Mouse (Mus musculus): ENCODE results near the gene Gm20388. TPM values are rescaled to one million over a fixed set of nuclear protein-coding genes. Genes with fewer than 3 reads are reported as not detected.

Gene Gm20388
- total RNA-seq, 4 experiments from 2014 or later, result 0.17 to 15.1 (median 6.6) TPM

DNA sequence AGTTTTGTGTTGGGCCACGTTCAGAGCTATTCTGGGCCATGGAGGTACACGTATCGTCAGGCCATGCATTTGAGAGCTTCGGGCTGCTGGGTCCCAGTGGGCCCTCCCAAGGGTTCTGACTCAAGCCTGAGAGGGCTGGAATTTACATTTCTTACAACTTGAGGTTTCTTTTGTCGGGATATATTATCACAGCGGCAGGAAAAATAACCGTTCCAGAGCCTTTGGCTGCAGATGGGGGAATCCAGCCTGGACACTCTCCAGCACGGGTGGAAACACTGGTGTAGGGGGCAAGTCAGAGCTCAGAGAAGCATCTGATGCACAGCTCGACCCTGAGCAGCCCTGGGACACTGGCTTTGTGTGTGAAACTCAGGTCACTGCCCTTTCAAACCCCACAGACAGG, 2192.6 kb downstream of the Gm20388 start:
- DNase-seq (ENCODE audit: low spot score in 2 of 2), result no peak

DNA sequence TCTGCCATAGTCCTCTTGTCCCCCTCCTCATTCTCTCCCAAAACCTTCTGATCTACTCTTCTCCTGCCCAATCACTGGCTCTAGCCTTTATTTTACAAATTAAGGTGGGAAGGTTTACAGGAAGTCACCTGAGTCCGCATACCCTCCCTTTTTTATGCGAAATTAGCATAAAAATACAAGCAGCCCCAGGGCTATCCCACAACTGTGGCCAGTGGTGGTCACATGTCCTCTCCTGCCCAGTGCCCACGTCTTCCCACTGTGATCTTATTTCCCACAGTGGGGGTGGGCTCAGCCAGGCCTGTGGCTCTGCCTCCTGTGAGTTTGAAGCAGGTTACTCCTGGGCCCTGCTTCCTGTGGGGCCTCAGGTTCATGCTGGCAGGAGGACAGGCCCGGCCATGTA, 2194.0 kb downstream of the Gm20388 start:
- no peak for DNase-seq (ENCODE audit: low spot score in 2 of 2)

DNA sequence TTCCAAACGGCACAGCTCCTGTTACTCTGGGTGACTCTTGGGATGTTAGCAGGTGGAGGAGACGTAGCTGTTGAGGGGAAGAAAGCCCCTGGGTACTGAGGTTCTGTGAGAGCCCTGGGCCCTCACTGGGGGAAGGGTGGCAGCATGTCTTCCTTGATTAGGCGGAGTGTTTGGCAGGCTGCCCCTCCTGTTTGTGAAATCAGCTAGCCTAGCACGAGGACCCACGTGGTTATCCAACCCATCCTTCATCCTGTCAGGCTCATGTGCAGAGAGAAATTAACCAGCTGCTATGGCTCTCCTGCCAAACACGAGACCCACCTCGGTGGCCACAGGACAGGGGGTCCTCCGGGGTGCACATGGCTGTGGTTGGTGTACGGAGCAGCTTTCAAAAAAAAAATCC, 2195.6 kb downstream of the Gm20388 start:
- peak; percentile 45 to 64 for DNase-seq (ENCODE audit: low spot score in 2 of 2)

DNA sequence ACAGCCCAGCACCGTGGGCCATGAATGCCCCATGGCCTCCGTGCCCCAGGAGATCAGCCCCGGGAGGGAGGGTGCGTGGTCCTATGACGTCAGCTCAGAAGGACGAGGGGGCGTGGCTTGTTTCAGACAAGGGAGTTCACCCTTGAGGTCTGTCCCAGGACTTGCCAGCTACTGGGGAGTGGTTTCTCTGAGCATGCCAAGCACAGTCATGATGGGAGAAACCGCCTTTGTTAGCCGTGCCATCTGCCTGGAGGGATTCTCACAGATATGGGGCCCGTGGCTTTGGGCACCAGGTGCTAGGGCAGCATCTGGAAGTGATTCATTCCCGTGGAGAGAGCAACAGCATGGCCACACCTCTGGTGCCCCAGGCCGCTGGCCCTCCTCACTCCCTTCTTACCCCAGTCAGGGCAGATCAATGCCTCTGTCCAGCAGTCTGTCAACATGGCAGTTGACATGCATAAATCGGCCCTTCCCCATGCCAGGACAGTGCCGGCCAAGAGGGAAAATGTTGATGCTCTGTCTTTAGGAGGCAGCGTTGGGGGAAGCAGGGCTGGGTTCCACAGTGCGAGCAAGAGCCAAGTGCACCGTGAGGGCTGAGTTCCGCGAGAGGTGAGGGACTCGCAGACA, 2199.7 kb downstream of the Gm20388 start:
- DNase-seq (ENCODE audit: low spot score in 2 of 2), result no peak

DNA sequence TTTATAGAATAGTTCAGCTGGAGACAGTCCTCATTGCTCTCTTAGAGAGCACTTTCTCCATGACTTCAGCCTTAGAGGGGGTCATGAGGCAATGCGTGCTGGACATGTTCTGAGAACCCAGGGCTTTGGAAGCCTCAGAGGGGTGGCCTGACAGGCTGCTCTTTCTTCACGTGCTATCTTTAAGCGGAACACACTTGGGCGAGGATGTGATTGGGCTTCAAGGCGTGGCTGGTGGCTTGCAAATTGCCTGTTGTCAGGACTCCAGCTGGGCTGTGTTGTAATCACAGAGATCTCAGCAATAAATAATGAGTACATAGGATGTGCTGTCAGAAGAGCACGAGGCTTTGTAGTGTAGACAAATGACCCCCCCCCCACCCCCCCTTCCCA, 2200.2 kb downstream of the Gm20388 start:
- no peak for DNase-seq (ENCODE audit: low spot score in 2 of 2)

DNA sequence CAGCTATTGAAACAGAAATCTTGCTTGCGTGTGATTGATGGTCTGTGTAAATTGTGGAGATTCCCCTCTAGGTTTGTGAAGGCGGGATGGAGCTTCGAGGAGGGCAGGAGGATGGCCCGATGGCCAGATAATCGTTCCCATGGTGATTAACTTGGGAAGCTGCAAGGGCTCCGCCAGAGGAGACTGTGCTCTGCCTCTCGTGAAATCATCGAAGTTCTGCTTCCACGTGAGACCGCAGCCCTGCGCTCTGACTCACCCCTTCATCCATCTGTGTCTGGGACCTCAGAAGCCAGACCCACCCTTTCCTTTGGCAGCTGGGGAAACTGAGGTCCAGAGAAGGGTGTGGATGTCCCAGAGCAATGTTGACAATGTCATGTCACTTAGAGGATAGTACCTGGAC, 2201.1 kb downstream of the Gm20388 start:
- DNase-seq (ENCODE audit: low spot score in 2 of 2), result no peak

DNA sequence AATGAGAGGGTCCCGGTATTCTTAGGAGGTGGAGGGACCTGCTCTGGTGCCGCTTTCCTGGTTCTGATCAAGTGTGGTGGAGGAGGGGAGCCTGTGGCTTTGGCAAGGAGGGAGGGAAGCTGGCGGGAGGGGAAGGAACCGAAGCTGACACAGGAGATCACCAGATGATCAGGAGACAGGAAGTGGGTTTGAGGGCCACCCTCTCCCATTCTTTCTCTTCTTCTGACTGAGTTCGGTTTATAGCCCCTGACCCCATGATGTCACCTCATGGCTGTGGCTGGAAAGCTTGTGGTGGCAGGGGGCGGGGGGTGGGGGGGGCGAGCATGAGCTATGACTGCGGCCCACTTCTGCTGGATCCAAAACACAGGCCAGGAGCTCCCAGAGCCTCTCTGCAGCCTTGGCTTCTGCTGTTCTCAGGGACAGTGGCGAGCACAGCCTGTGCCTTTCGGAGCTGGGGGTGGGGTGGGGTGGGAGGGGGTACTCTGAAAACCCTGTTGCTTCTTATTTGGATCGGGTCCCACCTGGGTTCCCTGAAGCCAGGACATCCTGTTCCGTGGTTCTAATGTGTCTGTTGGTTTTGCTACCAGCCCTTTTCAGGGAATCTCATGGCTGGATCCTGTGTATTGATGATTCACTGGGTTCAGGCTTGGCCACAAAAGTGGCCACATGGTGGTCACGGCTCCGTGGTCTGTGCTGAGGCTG, 2201.8 kb downstream of the Gm20388 start:
- DNase-seq (ENCODE audit: low spot score in 2 of 2), result no peak

DNA sequence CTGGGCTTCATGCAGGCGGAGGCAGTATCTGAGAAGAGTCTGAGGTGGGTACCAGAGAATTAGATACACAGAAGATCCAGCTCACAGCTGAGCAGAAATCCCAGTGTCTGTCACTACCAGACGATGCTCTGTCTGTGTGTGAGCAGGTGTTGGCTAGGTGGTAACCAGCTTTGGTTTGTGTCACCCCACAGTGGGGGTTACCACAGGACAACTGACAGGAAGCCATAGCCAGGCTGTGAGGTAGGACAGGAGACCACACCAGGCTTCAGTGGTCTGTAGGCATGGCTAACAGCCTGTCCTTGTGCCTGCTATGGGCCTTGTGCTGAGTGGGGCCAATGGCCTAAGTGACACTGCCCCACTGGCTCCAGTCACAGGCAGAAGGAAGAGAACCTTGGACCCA, 2204.2 kb downstream of the Gm20388 start:
- DNase-seq (ENCODE audit: low spot score in 2 of 2), result no peak

DNA sequence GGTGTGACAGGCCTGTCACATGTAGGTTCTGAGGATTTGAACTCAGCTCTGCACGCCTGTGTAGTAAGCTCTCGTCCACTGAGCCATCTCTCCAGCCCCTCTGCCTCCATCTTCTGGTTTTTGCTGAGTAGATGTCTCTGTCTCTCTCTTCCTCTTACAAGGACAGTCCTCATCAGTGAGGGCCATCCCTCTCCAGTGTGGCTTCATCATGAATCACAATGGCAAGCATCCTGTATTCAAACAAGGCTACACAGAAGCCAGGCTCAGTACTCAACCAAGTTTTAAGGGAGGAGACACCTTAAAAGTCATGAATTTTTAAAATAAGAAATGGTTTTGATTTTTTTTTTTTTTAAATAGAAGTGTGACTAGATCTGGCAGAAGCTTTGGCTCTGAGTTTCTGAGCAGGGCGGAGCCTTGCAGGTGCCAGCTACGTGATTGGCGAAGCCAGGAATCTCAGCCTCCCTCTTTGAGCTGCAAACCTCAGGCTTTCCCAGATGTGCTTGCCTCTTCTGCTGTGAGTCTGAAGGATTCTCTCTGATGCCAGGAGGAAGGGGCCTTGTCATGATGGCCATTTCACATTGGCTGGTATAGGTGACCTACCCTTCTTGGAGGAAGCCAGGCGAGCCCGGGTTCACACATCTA, 2206.2 kb downstream of the Gm20388 start:
- no peak for DNase-seq (ENCODE audit: low spot score in 2 of 2)

DNA sequence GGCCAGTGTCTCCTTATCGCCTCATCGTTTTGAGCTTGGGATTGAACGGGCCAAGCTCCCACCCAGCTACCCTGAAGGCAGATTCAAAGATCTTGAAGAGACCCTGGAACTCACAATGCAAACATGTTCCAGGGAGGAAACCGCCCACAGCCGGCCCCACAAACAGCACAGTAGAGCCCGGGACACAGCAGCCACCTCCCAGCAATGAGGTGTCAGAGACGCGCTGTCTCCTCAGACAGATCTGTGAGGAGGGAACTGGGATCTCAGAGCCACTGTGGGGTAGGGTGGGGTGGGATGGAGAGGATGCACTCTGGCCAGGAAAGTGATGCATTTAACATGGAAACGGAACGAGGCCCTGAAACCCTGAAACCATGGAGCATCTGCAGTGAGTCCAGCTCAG, 2207.5 kb downstream of the Gm20388 start:
- no peak for DNase-seq (ENCODE audit: low spot score in 2 of 2)

DNA sequence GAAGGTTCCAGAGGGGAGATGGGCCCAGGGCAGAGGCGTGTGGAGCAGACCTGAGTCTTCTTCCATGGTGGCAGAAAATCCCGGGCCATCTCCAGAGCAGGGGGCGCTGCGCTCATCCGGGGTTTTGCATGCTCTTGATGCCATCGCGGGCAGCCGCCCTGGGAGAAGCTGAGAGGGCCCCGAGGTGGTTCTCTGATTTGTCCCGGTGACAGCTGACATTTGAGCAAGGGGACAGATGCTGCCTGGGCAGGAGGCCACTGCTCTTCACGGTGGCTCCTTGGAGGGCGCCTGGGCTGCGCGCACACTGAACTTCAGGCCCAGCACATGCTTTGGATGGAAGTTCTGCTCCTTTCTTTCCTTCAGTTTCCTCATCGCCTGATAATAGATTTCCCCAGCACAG, 2207.9 kb downstream of the Gm20388 start:
- no peak for DNase-seq (ENCODE audit: low spot score in 2 of 2)

DNA sequence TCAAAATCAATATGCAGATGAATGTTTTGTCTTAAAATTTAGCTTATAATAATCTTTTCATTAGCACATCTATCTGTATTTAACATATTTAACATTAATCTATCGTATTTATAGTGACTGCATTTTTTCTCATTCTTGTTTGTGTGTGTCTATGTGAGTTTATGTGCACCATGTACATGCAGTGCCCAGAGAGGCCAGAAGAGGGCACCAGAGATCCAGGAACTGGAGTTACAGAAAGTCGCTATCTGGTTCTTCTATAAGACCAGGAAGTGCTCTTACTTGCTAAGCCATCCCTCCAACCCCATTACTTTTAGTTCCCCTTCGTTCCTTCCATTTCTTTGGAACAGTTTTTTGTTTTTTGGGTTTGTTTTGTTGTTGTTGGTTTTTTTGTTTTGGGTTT, 2213.7 kb downstream of the Gm20388 start:
- DNase-seq (ENCODE audit: low spot score in 2 of 2), result no peak

DNA sequence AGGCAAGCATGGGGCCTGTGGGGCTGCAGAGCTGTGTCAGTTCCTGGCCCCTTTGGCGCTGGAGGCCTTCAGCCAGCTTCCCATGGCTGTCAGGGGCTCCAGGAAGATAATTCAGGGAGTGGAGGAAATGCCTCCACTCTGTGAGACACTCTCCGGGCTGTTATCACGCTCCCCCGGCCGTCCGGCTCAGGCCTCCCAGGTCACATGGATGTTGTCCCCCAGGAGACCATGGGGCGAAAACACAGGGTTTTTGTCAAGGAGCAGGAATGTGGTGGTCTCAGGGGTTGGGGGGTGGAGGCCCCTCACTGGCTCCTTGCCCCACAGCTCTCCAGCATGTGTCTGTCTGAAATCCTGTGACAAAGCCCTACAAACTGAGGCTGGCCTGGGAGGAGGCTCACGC, 2216.0 kb downstream of the Gm20388 start:
- no peak for DNase-seq (ENCODE audit: low spot score in 2 of 2)

DNA sequence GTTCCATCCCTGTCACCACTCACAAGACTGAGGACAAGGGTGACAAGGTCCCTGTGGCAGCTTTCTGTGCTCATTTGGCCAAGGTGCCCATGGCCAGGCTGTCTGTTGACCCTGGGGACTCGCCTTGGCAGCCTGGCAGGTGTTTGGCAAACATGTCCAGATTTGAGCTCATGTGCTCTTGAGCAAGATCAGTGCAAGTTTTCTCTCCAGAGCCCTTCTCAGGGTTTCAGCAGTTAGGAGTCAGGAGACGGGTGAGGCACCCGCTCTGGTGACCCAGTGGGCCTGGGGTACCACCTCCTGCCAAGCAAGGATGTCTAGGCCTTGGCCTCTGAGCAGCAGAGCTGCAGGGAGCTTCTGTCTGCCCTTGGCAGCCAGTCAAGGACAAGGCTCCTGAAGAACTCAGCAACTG, 2223.5 kb downstream of the Gm20388 start:
- no peak for DNase-seq (ENCODE audit: low spot score in 2 of 2)

DNA sequence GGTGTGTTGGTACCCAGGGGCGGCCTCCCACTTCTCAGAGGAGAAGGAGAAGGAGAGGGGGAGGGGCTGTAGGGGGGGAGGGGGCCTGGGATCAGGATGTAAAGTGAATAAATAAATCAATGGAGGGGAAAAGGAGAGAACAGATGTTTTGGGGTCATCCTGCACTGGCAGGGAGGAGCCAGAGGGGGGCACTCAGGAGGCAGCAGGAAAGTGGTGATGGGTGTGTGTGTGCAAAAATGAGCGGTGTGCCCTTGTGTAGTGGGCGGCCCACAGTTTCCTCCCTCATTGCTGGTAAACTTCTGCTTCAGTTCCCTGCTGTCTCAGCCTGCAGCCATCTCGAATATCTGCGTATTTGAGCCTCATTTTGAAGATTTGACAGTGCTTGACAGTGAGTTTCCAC, 2224.9 kb downstream of the Gm20388 start:
- peak in 1 of 2 experiments; percentile 25 for DNase-seq (ENCODE audit: low spot score in 2 of 2)

DNA sequence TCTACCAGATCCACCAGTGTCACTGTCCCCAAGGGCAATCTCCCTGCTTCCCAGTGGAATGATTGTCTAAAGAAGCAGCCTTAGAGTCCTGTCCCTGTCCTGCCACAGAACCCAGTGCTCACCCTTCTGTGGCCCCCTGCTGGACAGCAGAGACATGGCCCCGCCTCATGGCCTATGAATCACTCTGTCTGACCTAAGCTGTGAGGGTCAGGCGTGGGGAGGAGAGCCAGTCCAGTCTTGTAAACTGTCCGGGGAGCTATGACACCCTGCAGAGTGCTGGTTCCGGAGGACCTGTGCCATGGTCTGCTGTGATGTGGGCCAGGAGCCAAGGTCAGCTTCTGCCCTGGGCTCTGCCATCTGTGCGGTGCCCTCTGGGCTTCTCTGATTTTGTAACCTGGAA, 2229.1 kb downstream of the Gm20388 start:
- DNase-seq (ENCODE audit: low spot score in 2 of 2), result peak in 1 of 2 experiments; percentile 20

DNA sequence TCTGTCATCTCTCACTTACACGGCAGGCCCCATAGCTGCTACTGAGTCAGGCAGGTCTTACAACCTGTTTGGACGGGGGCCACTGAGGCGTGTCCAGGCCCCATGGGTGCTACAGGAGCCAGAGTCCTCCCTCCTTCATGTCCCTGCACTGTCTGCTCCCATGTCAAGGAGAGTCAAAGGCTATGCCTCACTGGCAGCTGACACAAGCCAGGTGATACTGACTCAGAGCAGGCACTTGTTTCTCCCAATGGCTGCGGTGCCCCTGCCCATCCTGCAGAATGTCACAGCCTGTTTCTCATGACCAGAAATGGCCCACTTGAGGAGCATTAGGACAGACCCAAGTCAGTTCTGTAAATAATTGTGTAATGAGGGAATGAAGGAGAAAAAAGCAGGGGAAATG, 2229.8 kb downstream of the Gm20388 start:
- DNase-seq (ENCODE audit: low spot score in 2 of 2), result no peak

DNA sequence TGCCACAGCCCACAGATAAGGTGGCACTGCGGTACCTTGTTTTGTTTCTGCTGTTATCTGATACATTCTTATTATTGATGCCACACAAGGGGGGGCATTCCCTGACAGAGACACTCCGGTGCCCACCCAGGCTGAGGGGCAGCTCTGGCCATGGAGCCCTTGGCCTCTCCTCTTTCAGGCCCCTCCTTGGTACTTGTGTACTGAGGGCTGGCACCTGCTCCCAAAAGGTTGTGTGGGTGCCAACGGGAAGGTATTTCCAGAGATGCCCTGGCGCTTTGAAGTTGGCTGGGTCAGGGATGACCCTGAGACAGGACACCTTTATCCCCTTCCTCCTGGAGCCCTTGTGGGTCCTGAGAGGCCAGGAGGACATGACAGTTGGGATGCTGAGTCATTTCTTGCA, 2231.8 kb downstream of the Gm20388 start:
- no peak for DNase-seq (ENCODE audit: low spot score in 2 of 2)

DNA sequence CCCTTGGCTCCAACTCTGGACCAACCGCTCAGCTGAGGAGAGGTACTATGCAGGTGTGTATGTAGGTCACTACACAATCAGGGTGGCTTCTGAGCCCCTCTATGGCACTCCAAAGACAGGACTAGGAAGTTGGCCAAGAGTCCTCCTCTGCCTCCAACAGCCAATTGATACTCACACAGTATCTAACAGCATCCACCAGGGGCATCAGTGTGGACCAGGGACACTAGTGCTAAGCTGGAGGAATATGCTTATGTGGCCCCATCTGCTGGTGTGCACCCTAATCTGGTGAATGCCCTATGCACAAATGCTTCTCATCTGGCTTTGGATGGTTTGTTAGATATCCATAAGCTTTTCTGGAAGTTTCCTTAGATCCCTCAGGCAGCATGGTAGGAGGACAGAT, 2232.6 kb downstream of the Gm20388 start:
- no peak for DNase-seq (ENCODE audit: low spot score in 2 of 2)

DNA sequence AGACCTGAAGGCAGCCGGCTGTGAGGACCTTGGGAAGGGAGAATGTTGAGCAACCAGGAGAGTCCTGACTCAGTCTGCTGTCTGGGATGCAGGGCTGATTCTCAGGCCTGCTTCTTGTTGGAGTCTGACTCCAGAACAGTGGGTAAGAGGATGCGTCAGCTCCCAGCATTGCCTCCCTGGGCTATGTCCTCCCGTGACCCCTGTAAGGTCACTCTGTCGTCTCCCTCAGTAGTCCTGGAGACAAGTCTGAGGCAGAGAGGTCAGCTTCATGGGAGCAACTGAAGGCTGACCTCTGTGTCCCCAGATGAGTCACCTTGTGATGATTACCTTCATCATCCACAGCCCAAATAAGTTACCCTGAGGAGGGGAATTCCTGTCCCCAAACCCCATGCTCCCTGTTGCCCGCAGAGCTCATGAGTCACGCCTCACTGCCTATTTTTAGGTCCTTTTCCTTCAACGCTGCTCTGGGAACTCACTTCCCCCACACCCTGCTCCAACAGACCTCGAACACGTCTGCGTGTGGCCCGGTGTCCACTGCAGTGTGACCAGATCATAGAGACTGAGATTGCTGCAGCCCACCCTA, 2234.2 kb downstream of the Gm20388 start:
- no peak for DNase-seq (ENCODE audit: low spot score in 2 of 2)

DNA sequence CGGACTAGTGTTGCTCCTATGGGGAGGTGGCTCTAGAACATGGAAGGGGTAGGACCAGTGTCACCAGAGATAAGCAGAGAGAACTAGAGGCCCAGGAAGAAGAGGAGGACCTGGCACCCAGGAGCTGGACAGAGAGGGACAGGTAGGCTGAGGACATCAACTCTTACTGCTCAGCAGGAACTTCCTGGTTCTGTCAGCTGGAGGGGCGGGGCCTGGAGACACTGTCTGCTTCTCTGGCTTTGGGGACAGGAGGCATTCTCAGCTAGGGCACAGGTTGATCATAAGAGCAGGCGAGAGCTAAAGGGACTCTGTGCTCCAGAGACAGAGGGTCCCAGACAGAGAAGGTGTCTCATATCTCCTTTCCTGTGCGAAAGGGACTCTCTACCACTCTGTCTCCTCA, 2238.4 kb downstream of the Gm20388 start:
- no peak for DNase-seq (ENCODE audit: low spot score in 2 of 2)

DNA sequence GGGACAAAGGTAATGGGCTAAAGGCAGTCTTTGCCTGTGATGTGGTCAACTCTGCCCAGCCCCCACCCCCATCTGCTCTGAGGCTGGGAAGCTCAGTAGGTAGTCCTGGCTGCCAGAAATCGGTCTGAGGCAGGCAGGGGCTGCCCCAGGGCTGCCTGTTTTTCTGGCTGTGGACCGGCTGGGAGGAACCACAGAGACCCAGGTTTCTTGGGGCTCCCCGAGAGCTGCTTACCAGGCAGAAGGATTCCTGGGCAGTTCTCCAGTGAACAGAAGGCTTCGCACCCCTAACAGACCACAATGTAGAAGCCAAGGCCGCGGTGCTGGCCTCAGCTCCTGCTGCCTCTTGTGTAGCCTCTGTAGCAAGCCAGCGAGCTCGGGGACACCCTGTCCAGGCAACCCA, 2239.0 kb downstream of the Gm20388 start:
- DNase-seq (ENCODE audit: low spot score in 2 of 2), result no peak

DNA sequence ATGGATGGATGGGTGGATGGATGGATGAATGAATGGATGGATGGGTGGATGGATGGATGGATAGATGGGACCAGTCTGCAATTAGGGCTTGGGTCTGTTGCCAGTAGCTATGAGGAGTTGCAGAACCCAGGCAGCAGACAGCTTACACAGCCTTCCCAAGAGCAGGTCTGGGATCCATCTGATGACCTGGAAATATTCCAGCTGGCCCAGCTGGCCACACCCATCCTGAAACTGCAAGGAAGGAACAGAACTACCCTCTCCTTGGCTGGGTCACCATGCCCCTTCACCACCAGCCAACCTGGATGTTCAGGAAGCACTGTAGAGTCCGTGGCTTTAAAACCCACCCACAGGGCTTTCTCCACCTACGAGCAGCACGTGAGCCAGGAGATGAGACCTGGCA, 2240.9 kb downstream of the Gm20388 start:
- no peak for DNase-seq (ENCODE audit: low spot score in 2 of 2)
